Mouse (Mus musculus) myocyte (in vitro differentiated cells): ENCODE data around the gene Scamp3. TPM values are rescaled to one million over a fixed set of nuclear protein-coding genes. Genes with fewer than 3 reads are reported as not detected.
"Not testable (repeated sequence)": the region's sequence is repeated elsewhere in the genome, so short reads cannot be mapped to it uniquely, and the experiment has no call there.

Experiments
- H3K27me3 ChIP-seq: one replicate; pipeline ENCODE4 v1.6.1; 2011; ENCODE audit not compliant: control insufficient read depth, insufficient read depth, insufficient read length
- H3K36me3 ChIP-seq: one replicate; pipeline ENCODE4 v1.6.1; 2011; ENCODE audit not compliant: control insufficient read depth, insufficient read depth
- H3K4me2 ChIP-seq: one replicate; pipeline ENCODE4 v1.6.1; 2011; ENCODE audit warnings: low read depth, control low read depth
- H3K4me3 ChIP-seq: one replicate; pipeline ENCODE4 v1.5.1; 2011; ENCODE audit warnings: mild to moderate bottlenecking, control low read depth, moderate library complexity
- H3K79me2 ChIP-seq: one replicate; pipeline ENCODE4 v1.6.1; 2011; ENCODE audit not compliant: control insufficient read depth, insufficient read depth
- H3ac ChIP-seq: one replicate; pipeline ENCODE4 v1.6.1; 2011; ENCODE audit not compliant: control insufficient read depth, insufficient read length
- CEBPB ChIP-seq: IDR thresholded peaks from 2 replicates; pipeline ENCODE4 v1.6.1; 2011; ENCODE audit warnings: mild to moderate bottlenecking, moderate library complexity; ENCODE audit not compliant: poor library complexity, insufficient read depth, severe bottlenecking
- E2F4 ChIP-seq: IDR thresholded peaks from one replicate; pipeline ENCODE4 v1.6.1; 2011; ENCODE audit warnings: mild to moderate bottlenecking, control low read depth, moderate library complexity; ENCODE audit not compliant: insufficient read depth
- MAX ChIP-seq: IDR thresholded peaks from one replicate; pipeline ENCODE4 v1.6.1; 2011; ENCODE audit warnings: low read depth, mild to moderate bottlenecking, control low read depth
- MYOD1 ChIP-seq, 3 experiments: IDR thresholded peaks; one replicate each; pipeline ENCODE4 v1.6.1; 2011; ENCODE audit warnings: control low read depth in 2 of 3, low read depth in 2 of 3, mild to moderate bottlenecking in 2 of 3, moderate library complexity in 1 of 3; ENCODE audit not compliant: insufficient read length in 2 of 3, control insufficient read depth in 1 of 3
- MYOG ChIP-seq, 3 experiments: IDR thresholded peaks; one replicate each; pipeline ENCODE4 v1.6.1; 2011; ENCODE audit warnings: control low read depth in 2 of 3, low read depth in 2 of 3, mild to moderate bottlenecking in 2 of 3; ENCODE audit not compliant: insufficient read length in 2 of 3, control insufficient read depth in 1 of 3, insufficient read depth in 1 of 3
- POLR2A ChIP-seq: IDR thresholded peaks from one replicate; pipeline ENCODE4 v1.6.1; 2011; ENCODE audit warnings: low read depth, mild to moderate bottlenecking, control low read depth, moderate library complexity; ENCODE audit not compliant: insufficient read length
- POLR2AphosphoS2 ChIP-seq: IDR thresholded peaks from one replicate; pipeline ENCODE4 v1.6.1; 2011; ENCODE audit warnings: low read depth, control low read depth; ENCODE audit not compliant: insufficient read length
- REST ChIP-seq: IDR thresholded peaks from one replicate; pipeline ENCODE4 v1.6.1; 2011; ENCODE audit warnings: mild to moderate bottlenecking, control low read depth, moderate library complexity; ENCODE audit not compliant: insufficient read depth, insufficient read length
- SRF ChIP-seq: IDR thresholded peaks from one replicate; pipeline ENCODE4 v1.6.1; 2011; ENCODE audit warnings: low read depth; ENCODE audit not compliant: control insufficient read depth, insufficient read length
- TCF12 ChIP-seq: IDR thresholded peaks from one replicate; pipeline ENCODE4 v1.6.1; 2011; ENCODE audit warnings: mild to moderate bottlenecking, control low read depth; ENCODE audit not compliant: poor library complexity, insufficient read depth, severe bottlenecking
- TCF3 ChIP-seq: IDR thresholded peaks from one replicate; pipeline ENCODE4 v1.6.1; 2011; ENCODE audit warnings: low read depth, control low read depth; ENCODE audit not compliant: insufficient read length
- USF1 ChIP-seq: IDR thresholded peaks from one replicate; pipeline ENCODE4 v1.6.1; 2011; ENCODE audit warnings: low read depth, mild to moderate bottlenecking, control low read depth, moderate library complexity
- polyA plus RNA-seq: library from polyadenylated mRNA; unstranded; fragments of >200 nt; fragmentation: generic; extraction: Trizol; gene quantifications from one replicate; pipeline ENCODE4 v1.2.1, GENCODE M21; 2012; ENCODE audit warnings: missing spikeins

Scamp3 gene
- polyA plus RNA-seq, 1 experiment: 127 TPM

GRCm38 (mm10) chr3:89210162-89210561 is 32.9 kb downstream of the Scamp3 start:
- no peak overlapping the region for H3K4me3 ChIP-seq
- H3K36me3 ChIP-seq: peaks cover 20% of the 10 kb centered on the region
- H3K27me3 ChIP-seq: no peaks in the 10 kb centered on the region
- H3K4me2 ChIP-seq: no peak overlapping the region
- H3ac ChIP-seq: no peak overlapping the region
- TF ChIP-seq SRF (no peak), TCF3 (no peak), MYOG (IDR thresholded peaks at IDR 0.05; ENCODE audit: control insufficient read depth in 1 of 3, insufficient read depth in 1 of 3, insufficient read length in 2 of 3, low read depth in 2 of 3) (no peak), E2F4 (no peak), CEBPB (no peak), POLR2A (no peak), MYOD1 (IDR thresholded peaks at IDR 0.05; ENCODE audit: control insufficient read depth in 1 of 3, insufficient read length in 2 of 3, low read depth in 2 of 3) (no peak), POLR2AphosphoS2 (no peak), TCF12 (no peak), MAX (no peak), USF1 (no peak), REST (no peak)
- peaks cover 12% of the 10 kb centered on the region for H3K79me2 ChIP-seq

GRCm38 (mm10) chr3:89210731-89211130 is 33.5 kb downstream of the Scamp3 start:
- H3K79me2 ChIP-seq: peaks cover 12% of the 10 kb centered on the region
- TF ChIP-seq REST: no peak
- no peak for TF ChIP-seq SRF
- TF ChIP-seq MYOG (IDR thresholded peaks at IDR 0.05; ENCODE audit: control insufficient read depth in 1 of 3, insufficient read depth in 1 of 3, insufficient read length in 2 of 3, low read depth in 2 of 3): no peak
- no peak for TF ChIP-seq USF1
- peaks cover 20% of the 10 kb centered on the region for H3K36me3 ChIP-seq
- no peak overlapping the region for H3ac ChIP-seq
- H3K27me3 ChIP-seq: no peaks in the 10 kb centered on the region
- H3K4me3 ChIP-seq: no peak overlapping the region
- no peak overlapping the region for H3K4me2 ChIP-seq

GRCm38 (mm10) chr3:89213803-89214530 is 36.7 kb downstream of the Scamp3 start:
- Histone ChIP-seq H3ac (peak overlapping the region; percentile 52), H3K79me2 (peaks cover 12% of the 10 kb centered on the region), H3K27me3 (no peaks in the 10 kb centered on the region), H3K4me2 (peak overlapping the region; percentile 88), H3K36me3 (peaks cover 4% of the 10 kb centered on the region), H3K4me3 (peak overlapping the region; percentile 50)
- TF ChIP-seq MYOG (IDR thresholded peaks at IDR 0.05; ENCODE audit: control insufficient read depth in 1 of 3, insufficient read depth in 1 of 3, insufficient read length in 2 of 3, low read depth in 2 of 3) (no peak), POLR2A (peak; percentile 57), TCF12 (no peak), TCF3 (no peak), SRF (no peak), POLR2AphosphoS2 (peak; percentile 43)

GRCm38 (mm10) chr3:89214681-89215411 is 37.6 kb downstream of the Scamp3 start, which contains the start of gene Thbs3:
Gene Thbs3, plus strand, starts transcription at chr3:89215180.
- Histone ChIP-seq H3K4me3 (peak within 1 kb of the TSS; percentile 50), H3ac (peak within 1 kb of the TSS; percentile 52), H3K27me3 (no peaks in the 10 kb centered on the region), H3K4me2 (peak within 1 kb of the TSS; percentile 88), H3K79me2 (peaks cover 12% of the 10 kb centered on the region), H3K36me3 (peaks cover 3% of the 10 kb centered on the region)
- no peak for TF ChIP-seq TCF12
- no peak for TF ChIP-seq MYOD1 (IDR thresholded peaks at IDR 0.05; ENCODE audit: control insufficient read depth in 1 of 3, insufficient read length in 2 of 3, low read depth in 2 of 3)
- TF ChIP-seq SRF: no peak

GRCm38 (mm10) chr3:89215853-89216252 is 38.6 kb downstream of the Scamp3 start:
- Histone ChIP-seq H3K4me2 (peak overlapping the region; percentile 79), H3K79me2 (peaks cover 12% of the 10 kb centered on the region), H3K36me3 (no peaks in the 10 kb centered on the region), H3K27me3 (no peaks in the 10 kb centered on the region), H3K4me3 (peak overlapping the region; percentile 50), H3ac (no peak overlapping the region)
- TF ChIP-seq MAX: no peak
- no peak for TF ChIP-seq TCF12
- no peak for TF ChIP-seq POLR2AphosphoS2
- TF ChIP-seq MYOD1 (IDR thresholded peaks at IDR 0.05; ENCODE audit: control insufficient read depth in 1 of 3, insufficient read length in 2 of 3, low read depth in 2 of 3): peak in 1 of 3 experiments; percentile 15

- not testable (repeated sequence) for H3K27me3 ChIP-seq, H3K36me3 ChIP-seq, H3ac ChIP-seq, H3K4me3 ChIP-seq, H3K4me2 ChIP-seq
- peaks cover 12% of the 10 kb centered on the region for H3K79me2 ChIP-seq
These were observed 39.1 kb downstream of the Scamp3 start for GRCm38 (mm10) chr3:89216407-89216806.
